Mouse (Mus musculus) limb, embryonic 15.5 days (tissue): ENCODE data around the gene Fhdc1. TPM values are rescaled to one million over a fixed set of nuclear protein-coding genes. Genes with fewer than 3 reads are reported as not detected.
A peak's percentile ranks its signal among the peaks of the same experiment; 100 is the strongest.

ENCODE experiments used
- ATAC-seq: fragments of 200-750 bp; cut with Nextera tagmentation; 2 replicates; pipeline ENCODE4 v1.8.0; 2017; ENCODE audit warnings: low read depth, moderate TSS enrichment; ENCODE audit not compliant: insufficient number of reproducible peaks, low FRiP score, low TSS enrichment
- H3K27ac ChIP-seq: fragments of 300-500 bp; sonication (generic); 2 replicates; pipeline ENCODE4 v1.5.1; 2015; ENCODE audit warnings: moderate library complexity, mild to moderate bottlenecking, inconsistent platforms
- H3K27me3 ChIP-seq: fragments of 300-500 bp; sonication (generic); 2 replicates; pipeline ENCODE4 v1.6.1; 2015; ENCODE audit warnings: inconsistent platforms
- H3K36me3 ChIP-seq: fragments of 300-500 bp; sonication (generic); 2 replicates; pipeline ENCODE4 v1.6.1; 2015; ENCODE audit warnings: inconsistent platforms
- H3K4me1 ChIP-seq: fragments of 300-500 bp; sonication (generic); 2 replicates; pipeline ENCODE4 v1.6.1; 2015; ENCODE audit warnings: inconsistent platforms
- H3K4me2 ChIP-seq: fragments of 300-500 bp; sonication (generic); 2 replicates; pipeline ENCODE4 v1.6.1; 2015; ENCODE audit warnings: mild to moderate bottlenecking, inconsistent platforms
- H3K4me3 ChIP-seq: fragments of 300-500 bp; sonication (generic); 2 replicates; pipeline ENCODE4 v1.5.1; 2015; ENCODE audit warnings: mild to moderate bottlenecking, inconsistent platforms
- H3K9ac ChIP-seq: fragments of 300-500 bp; sonication (generic); 2 replicates; pipeline ENCODE4 v1.6.1; 2015; ENCODE audit warnings: inconsistent platforms
- H3K9me3 ChIP-seq: fragments of 300-500 bp; sonication (generic); 2 replicates; pipeline ENCODE4 v1.6.1; 2016; ENCODE audit warnings: inconsistent platforms
- WGBS: fragments of 180-500 bp; shearing (Covaris S2); methylation state at CpG from one replicate; pipeline ENCODE4 v1.1.7; 2015; 5-methylcytosine and 5-hydroxymethylcytosine counted together
- polyA plus RNA-seq: library from polyadenylated mRNA; unstranded; fragments of >200 nt; fragmentation: Nextera tagmentation; extraction: Ambion mirVana; gene quantifications from 2 replicates; pipeline ENCODE4 v1.2.1, GENCODE M21; 2015

The Fhdc1 gene
- polyA plus RNA-seq, 1 experiment from 2014 or later, result 11.5 TPM

DNA sequence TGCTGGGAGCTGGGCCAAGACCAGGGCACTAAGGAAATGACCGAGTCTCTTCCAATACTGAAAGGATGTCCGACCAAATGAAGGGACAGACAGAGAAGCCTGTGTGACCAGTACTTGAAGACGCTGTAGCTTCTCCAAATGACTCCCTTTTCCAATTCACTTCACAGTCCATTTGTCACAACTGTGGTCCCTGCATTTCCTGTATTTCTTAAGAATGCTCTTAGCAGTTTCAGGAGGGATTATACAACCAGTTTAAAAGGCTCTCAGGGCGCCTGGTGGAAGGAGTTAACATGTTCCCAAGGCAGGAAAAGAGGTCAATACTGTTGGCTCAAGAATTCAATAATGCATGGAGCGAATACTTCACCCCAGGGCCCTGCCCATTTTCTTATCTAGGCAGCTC, 7.3 kb downstream of the Fhdc1 start:
- 44% methylated on average over 5 of the region's 5 CpGs for WGBS
- 0 out of 2 replicates have a peak overlapping the region, but pooled peaks have one; percentile 11 for H3K27ac ChIP-seq
- H3K4me1 ChIP-seq, result peaks cover 25% of the 10 kb centered on the region
- no peaks in the 10 kb centered on the region for H3K9me3 ChIP-seq
- H3K9ac ChIP-seq, result no peak overlapping the region
- no peak for ATAC-seq
- no peaks in the 10 kb centered on the region for H3K36me3 ChIP-seq
- peaks cover 14% of the 10 kb centered on the region for H3K27me3 ChIP-seq
- H3K4me2 ChIP-seq, result no peak overlapping the region
- H3K4me3 ChIP-seq, result no peak overlapping the region

DNA sequence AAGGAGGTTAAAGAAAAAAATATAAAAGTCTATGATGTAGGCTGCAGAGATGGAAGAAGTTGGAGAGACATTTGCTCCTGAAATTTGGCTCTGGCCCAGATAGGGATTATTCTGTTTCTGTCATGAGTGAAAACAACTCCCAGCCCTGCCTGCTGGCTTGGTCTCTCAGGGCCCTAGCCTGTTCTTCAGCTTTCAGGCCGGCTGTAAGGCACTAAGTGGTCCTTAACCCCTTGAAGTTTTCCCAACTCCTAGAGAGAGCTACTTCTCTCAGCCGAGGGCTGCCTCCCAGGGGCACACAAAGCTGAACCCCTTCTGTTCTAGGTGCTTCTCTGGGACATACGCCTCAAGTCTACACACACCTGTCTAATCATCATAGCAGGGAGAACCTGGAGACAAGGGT, 7.7 kb downstream of the Fhdc1 start:
- WGBS, result 32% methylated on average over 3 of the region's 3 CpGs
- no peaks in the 10 kb centered on the region for H3K9me3 ChIP-seq
- peaks cover 10% of the 10 kb centered on the region for H3K27me3 ChIP-seq
- ATAC-seq, result no peak
- no peak overlapping the region for H3K9ac ChIP-seq
- H3K36me3 ChIP-seq, result no peaks in the 10 kb centered on the region
- H3K4me1 ChIP-seq, result peaks cover 29% of the 10 kb centered on the region
- H3K4me2 ChIP-seq, result no peak overlapping the region
- no peak overlapping the region for H3K4me3 ChIP-seq
- H3K27ac ChIP-seq, result no peak overlapping the region

DNA sequence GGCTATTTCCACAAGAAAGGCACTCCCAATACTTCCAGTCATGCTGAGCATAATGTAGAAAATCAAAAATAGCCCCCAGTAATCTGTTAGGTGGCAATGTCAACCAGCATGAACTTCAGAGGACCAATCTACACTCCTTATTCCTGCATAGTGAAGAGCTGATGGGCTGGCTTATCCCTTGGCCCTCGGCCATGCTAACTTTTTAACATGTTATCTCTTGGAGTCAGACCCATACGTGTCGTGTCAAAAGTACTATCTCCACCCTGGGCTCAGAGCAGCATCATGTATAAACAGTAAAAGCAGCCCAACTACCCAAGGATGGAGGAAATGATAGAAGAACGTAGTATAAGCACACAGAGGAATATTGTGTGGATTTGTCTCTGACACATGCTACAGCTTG, 9.1 kb downstream of the Fhdc1 start:
- no peak for ATAC-seq
- H3K27ac ChIP-seq, result no peak overlapping the region
- H3K4me2 ChIP-seq, result no peak overlapping the region
- H3K9ac ChIP-seq, result no peak overlapping the region
- WGBS, result 85% methylated on average over 4 of the region's 4 CpGs
- 0 out of 2 replicates have a peak, but pooled peaks cover 3% of the 10 kb centered on the region for H3K27me3 ChIP-seq
- H3K9me3 ChIP-seq, result no peaks in the 10 kb centered on the region
- H3K36me3 ChIP-seq, result no peaks in the 10 kb centered on the region
- no peak overlapping the region for H3K4me3 ChIP-seq
- peaks cover 31% of the 10 kb centered on the region for H3K4me1 ChIP-seq

DNA sequence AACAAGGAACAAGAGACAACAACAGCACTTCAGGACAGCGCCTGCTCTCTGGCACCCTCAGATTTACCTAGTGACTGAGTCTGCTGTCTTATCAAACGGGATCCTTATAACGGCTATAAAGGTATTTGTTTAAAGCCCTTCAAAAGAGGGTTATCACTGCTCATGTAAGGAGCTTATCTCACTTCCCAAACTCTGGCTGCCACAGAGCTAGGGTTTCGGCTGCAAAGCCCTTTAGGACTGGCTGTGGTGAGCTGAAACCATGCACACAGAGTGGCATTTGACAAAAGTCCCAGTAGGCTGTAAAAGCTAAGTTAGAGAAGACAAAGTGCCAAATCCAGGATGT, 12.1 kb downstream of the Fhdc1 start:
- no peaks in the 10 kb centered on the region for H3K9me3 ChIP-seq
- no peak overlapping the region for H3K4me3 ChIP-seq
- H3K4me2 ChIP-seq, result no peak overlapping the region
- H3K4me1 ChIP-seq, result peaks cover 12% of the 10 kb centered on the region
- H3K27ac ChIP-seq, result no peak overlapping the region
- H3K36me3 ChIP-seq, result no peaks in the 10 kb centered on the region
- no peaks in the 10 kb centered on the region for H3K27me3 ChIP-seq
- no peak overlapping the region for H3K9ac ChIP-seq
- WGBS, result 56% methylated on average over 4 of the region's 4 CpGs
- ATAC-seq, result no peak

DNA sequence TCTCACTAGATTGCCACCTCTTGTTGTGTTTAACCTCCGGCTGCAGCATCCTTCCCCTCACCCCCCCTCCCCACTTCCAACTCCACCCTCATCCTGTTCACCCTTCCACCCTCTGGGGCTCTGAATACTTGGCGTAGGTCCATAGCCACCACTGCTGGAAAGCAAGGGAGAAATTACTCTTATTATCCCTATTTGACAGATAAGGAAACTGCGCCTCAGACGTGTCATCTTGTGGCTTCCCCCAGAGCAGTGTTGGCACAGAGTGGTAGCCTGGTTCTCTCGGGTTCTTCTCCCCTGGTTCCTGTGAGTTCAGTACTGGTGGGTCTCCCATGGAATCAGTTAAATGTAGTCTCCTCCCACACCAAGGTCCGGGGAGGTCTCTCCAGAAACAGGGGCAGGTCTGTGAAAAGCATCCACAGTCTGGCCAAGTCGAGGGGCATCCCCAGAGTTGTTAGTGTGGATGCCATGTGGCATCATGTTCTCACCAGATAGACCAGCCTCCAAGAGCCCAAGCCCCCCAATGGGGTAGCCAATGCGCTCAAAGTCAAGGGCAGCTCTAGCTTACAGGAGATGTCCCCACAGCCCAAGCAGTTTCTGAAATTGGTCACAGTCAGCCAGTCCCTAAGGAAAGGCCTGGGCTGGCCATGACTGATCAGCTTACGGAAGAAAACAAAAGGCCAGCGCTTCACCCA, 12.7 kb downstream of the Fhdc1 start:
- no peak overlapping the region for H3K9ac ChIP-seq
- no peak overlapping the region for H3K4me2 ChIP-seq
- H3K4me1 ChIP-seq, result peaks cover 7% of the 10 kb centered on the region
- WGBS, result 57% methylated on average over 10 of the region's 10 CpGs
- no peaks in the 10 kb centered on the region for H3K36me3 ChIP-seq
- no peak overlapping the region for H3K4me3 ChIP-seq
- no peak for ATAC-seq
- H3K27me3 ChIP-seq, result no peaks in the 10 kb centered on the region
- no peaks in the 10 kb centered on the region for H3K9me3 ChIP-seq
- no peak overlapping the region for H3K27ac ChIP-seq

DNA sequence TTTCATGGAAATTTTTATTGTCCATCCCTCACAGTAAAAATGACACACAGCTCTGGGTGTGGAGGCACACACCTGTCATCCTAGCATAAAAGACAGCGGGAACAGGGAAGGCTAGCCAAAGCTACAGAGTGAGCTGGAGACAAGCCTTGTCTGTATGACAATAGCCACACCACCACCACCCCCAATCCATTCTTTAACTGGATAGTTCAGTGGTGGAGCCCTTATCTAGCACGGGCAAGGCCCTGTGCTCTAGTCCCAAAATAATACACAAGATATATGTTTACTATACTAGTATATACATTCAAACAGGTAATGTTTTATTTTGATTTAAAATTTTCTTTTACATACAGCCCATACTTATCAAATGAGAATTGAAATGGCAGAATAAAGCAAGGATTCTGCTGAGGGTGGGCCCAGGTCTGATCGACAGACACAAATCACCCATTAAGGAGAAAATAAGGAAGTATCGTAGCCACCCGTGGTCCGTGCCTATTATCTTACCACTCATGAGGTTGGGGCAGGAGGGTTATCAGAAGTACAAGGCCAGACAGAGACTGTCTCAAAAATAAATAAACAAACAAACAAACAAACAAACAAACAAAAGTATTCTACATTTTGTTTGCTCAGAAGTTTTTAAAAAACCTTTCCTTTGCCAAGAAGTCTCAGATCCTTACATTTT, 14.3 kb downstream of the Fhdc1 start:
- no peaks in the 10 kb centered on the region for H3K36me3 ChIP-seq
- no peak overlapping the region for H3K9ac ChIP-seq
- no peaks in the 10 kb centered on the region for H3K27me3 ChIP-seq
- no peaks in the 10 kb centered on the region for H3K9me3 ChIP-seq
- H3K4me2 ChIP-seq, result no peak overlapping the region
- H3K27ac ChIP-seq, result no peak overlapping the region
- ATAC-seq, result no peak
- H3K4me1 ChIP-seq, result peaks cover 13% of the 10 kb centered on the region
- no peak overlapping the region for H3K4me3 ChIP-seq
- WGBS, result 79% methylated on average over 6 of the region's 6 CpGs

DNA sequence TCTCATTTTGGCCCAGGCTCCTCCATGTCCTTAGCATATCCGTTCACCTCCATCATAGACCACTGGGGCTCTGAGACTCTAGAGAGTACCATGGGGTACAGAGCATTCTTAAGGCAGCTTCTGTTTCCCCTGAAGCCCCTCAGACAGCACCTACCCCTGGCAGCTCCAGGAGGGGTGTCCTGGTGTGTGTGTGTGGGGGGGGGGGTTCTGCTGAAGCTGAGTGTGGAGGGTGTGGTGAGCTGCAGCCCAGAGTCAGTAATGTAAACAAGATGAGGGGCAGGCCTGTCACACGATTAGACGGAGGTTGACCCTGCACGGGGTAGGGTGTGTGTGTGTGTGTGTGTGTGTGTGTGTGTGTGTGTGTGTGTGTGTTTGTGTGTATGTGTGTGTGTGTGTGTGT, 18.5 kb downstream of the Fhdc1 start:
- H3K27ac ChIP-seq, result no peak overlapping the region
- no peaks in the 10 kb centered on the region for H3K36me3 ChIP-seq
- no peak overlapping the region for H3K4me2 ChIP-seq
- no peak overlapping the region for H3K4me3 ChIP-seq
- peaks cover 15% of the 10 kb centered on the region for H3K4me1 ChIP-seq
- H3K27me3 ChIP-seq, result no peaks in the 10 kb centered on the region
- H3K9me3 ChIP-seq, result no peaks in the 10 kb centered on the region
- ATAC-seq, result no peak
- WGBS, result 27% methylated on average over 4 of the region's 4 CpGs
- no peak overlapping the region for H3K9ac ChIP-seq

DNA sequence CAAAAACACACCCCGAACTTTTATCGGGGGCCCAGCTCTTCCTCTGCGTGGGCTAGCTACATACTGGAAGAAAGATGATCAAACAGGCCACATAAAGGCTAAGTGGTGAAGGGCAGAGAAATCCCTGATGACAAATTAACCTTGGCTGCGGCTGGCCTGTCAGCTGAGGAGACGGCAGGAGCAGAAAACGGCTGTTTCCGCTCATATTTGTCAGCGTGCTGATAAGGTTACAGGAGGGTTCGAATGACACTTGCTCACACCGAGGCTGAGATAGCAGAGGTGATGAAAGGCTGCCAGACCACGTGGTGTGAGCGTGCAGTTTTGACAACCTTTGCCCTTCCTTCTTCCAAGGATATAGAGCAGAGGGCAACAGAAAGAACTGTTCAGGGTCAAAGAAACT, 19.3 kb downstream of the Fhdc1 start:
- no peak for ATAC-seq
- no peaks in the 10 kb centered on the region for H3K36me3 ChIP-seq
- no peak overlapping the region for H3K27ac ChIP-seq
- no peak overlapping the region for H3K4me2 ChIP-seq
- no peaks in the 10 kb centered on the region for H3K9me3 ChIP-seq
- H3K4me3 ChIP-seq, result no peak overlapping the region
- WGBS, result 24% methylated on average over 12 of the region's 12 CpGs
- peaks cover 15% of the 10 kb centered on the region for H3K4me1 ChIP-seq
- no peaks in the 10 kb centered on the region for H3K27me3 ChIP-seq
- no peak overlapping the region for H3K9ac ChIP-seq

DNA sequence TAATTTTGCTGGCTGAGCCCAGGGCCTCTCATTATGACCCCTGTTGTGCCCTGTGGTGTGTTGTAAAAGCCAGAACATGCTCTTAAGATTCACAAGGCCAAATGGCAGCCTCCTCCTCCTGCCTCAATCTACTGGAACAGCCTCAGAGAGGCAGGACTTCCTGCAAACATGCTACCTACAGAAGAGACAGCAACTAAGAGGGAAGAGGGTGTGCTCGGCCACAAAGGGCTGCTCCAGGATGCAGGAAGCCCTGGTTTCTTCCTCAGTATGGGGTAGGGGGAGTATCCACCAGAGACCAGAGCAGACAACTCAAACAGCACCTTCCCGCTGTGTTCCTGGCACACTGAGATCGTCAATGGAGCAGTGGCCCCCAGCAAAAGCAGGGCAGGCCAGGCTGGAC, 19.7 kb downstream of the Fhdc1 start:
- Histone ChIP-seq H3K4me3 (no peak overlapping the region), H3K36me3 (no peaks in the 10 kb centered on the region), H3K27me3 (no peaks in the 10 kb centered on the region), H3K9me3 (no peaks in the 10 kb centered on the region), H3K9ac (no peak overlapping the region), H3K27ac (no peak overlapping the region), H3K4me2 (no peak overlapping the region), H3K4me1 (peaks cover 15% of the 10 kb centered on the region)
- WGBS, result 34% methylated on average over 3 of the region's 3 CpGs
- no peak for ATAC-seq

DNA sequence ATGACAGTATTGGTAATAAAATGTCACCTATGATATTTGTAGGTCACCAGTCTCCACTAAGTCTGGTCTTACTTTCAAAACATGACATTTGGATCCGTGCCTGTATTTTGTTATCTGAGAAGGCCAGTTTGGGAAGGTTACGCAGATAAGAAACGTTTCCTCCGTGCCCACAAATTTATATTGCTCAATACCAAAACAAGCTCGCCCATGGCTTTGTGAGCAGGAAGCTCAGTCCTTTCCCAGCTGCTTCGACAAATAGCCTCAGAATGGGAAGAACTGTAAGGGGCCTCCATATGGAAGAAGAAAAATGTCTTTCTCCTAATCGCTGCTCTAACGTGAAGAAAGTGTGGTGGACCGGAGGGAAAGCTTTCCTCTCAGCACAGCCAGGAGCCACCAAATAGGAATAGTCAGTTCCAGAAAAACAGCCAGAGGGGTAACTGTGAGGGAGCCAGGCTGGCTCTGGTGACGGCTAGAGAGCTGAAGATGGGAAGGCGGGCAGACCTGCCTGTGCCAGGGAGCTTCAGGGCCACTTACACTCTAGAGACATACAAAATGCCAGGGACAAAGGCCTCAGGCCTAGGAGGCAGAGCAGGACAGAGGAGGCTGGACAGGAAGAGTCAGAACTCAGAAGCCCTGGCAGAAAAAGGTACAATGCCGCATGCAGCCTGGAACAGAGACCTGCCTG, 24.4 kb downstream of the Fhdc1 start:
- Histone ChIP-seq H3K4me3 (no peak overlapping the region), H3K9me3 (no peaks in the 10 kb centered on the region), H3K9ac (no peak overlapping the region), H3K27me3 (no peaks in the 10 kb centered on the region), H3K36me3 (no peaks in the 10 kb centered on the region), H3K4me2 (no peak overlapping the region), H3K4me1 (peaks cover 6% of the 10 kb centered on the region), H3K27ac (no peak overlapping the region)
- 59% methylated on average over 12 of the region's 12 CpGs for WGBS
- no peak for ATAC-seq

DNA sequence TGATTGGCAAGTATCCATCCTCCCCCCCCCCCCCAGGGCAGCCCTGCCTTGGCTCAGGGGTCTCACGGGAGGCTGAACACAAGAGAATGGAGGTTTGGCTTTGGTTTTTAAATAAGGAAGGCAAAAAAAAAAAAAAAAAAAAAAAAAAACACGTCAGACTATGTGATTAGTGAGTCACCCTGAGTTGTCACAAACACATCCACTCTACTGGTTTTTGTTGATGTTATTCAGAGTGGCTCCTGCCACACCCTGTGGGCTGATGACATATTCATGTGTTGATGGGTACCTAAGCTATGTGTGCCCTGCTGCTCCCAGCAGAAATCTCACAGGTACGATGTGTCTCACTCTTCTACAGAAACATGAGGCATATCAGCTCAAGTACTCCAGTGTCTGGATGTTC, 29.6 kb downstream of the Fhdc1 start:
- no peak overlapping the region for H3K4me2 ChIP-seq
- no peaks in the 10 kb centered on the region for H3K9me3 ChIP-seq
- no peak overlapping the region for H3K27ac ChIP-seq
- H3K4me3 ChIP-seq, result no peak overlapping the region
- H3K36me3 ChIP-seq, result no peaks in the 10 kb centered on the region
- ATAC-seq, result no peak
- H3K4me1 ChIP-seq, result peaks cover 21% of the 10 kb centered on the region
- WGBS, result 72% methylated on average over 3 of the region's 3 CpGs
- no peaks in the 10 kb centered on the region; the same call in 1 of the 2 replicates for H3K27me3 ChIP-seq
- no peak overlapping the region for H3K9ac ChIP-seq

DNA sequence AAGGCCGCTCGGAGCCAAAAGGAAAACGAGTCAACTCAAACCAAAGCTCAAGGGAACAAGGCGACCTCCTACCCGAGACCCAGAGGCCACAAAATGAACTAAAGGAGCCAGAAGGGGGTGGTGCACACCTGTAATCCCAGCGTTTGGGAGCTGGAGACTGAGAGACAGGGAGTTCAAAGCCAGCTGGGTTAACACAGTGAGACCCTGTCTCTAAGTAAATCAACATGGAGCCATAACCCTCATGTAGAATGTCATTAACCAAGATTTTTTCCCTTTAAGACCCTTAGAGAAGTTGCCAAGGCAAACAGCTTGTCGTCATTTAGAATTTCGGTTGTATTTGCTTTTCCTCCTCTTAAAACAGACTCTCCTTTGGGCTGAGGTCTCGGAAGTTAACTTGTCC, 31.2 kb downstream of the Fhdc1 start:
- Histone ChIP-seq H3K9ac (no peak overlapping the region), H3K27me3 (no peaks in the 10 kb centered on the region; the same call in 1 of the 2 replicates), H3K27ac (no peak overlapping the region), H3K9me3 (no peaks in the 10 kb centered on the region), H3K4me1 (peaks cover 21% of the 10 kb centered on the region), H3K36me3 (no peaks in the 10 kb centered on the region), H3K4me3 (no peak overlapping the region), H3K4me2 (no peak overlapping the region)
- WGBS, result 51% methylated on average over 9 of the region's 9 CpGs
- ATAC-seq, result no peak
